Mouse (Mus musculus) hindbrain, embryonic 14.5 days (tissue): ENCODE measurements at regions not wholly inside any gene's neighbourhood (a gene's known extent, or its start where the extent isn't known, plus 50 kb on each side); places are given as distances from the start of the nearest gene placed in this dataset.

Experiments used
- ATAC-seq: fragments of 200-750 bp; cut with Nextera tagmentation; 2 replicates; pipeline ENCODE4 v1.8.0; 2017; ENCODE audit warnings: moderate number of reproducible peaks, mild to moderate bottlenecking, moderate TSS enrichment, moderate library complexity; ENCODE audit not compliant: low FRiP score
- DNase-seq: peaks from one replicate; pipeline ENCODE4 v3.0.0-alpha.2; 2015; ENCODE audit warnings: low spot score
- H3K27ac ChIP-seq: fragments of 300-500 bp; sonication (generic); 2 replicates; pipeline ENCODE4 v1.5.1; 2014; ENCODE audit warnings: mild to moderate bottlenecking, moderate library complexity
- H3K27me3 ChIP-seq: fragments of 300-500 bp; sonication (generic); 2 replicates; pipeline ENCODE4 v1.6.1; 2014; ENCODE audit warnings: mild to moderate bottlenecking, low read length, mixed read lengths; ENCODE audit not compliant: control insufficient read depth, insufficient read depth
- H3K36me3 ChIP-seq: fragments of 300-500 bp; sonication (generic); replicated peaks from 2 replicates; pipeline ENCODE4 v1.6.1; 2014; ENCODE audit not compliant: control insufficient read depth, insufficient read depth
- H3K4me1 ChIP-seq: fragments of 300-500 bp; sonication (generic); replicated peaks from 2 replicates; pipeline ENCODE4 v1.6.1; 2014; ENCODE audit warnings: antibody characterized with exemption, low read length, mixed read lengths; ENCODE audit not compliant: control insufficient read depth, insufficient read depth
- H3K4me2 ChIP-seq: fragments of 300-500 bp; sonication (generic); replicated peaks from 2 replicates; pipeline ENCODE4 v1.6.1; 2014; ENCODE audit warnings: mild to moderate bottlenecking, moderate library complexity
- H3K4me3 ChIP-seq: fragments of 300-500 bp; sonication (generic); replicated peaks from 2 replicates; pipeline ENCODE4 v1.5.1; 2014; ENCODE audit warnings: mild to moderate bottlenecking, low read length
- H3K9ac ChIP-seq: fragments of 300-500 bp; sonication (generic); 2 replicates; pipeline ENCODE4 v1.6.1; 2014
- H3K9me3 ChIP-seq: fragments of 300-500 bp; sonication (generic); 2 replicates; pipeline ENCODE4 v1.6.1; 2016; ENCODE audit warnings: low read length; ENCODE audit not compliant: control insufficient read depth
- WGBS: fragments of 180-500 bp; shearing (Covaris S2); extraction: QIAGEN DNeasy Blood & Tissue Kit; methylation state at CpG from one replicate; pipeline ENCODE4 v1.1.7; 2014; 5-methylcytosine and 5-hydroxymethylcytosine counted together

- no peak overlapping the region for H3K9ac ChIP-seq
- WGBS = 50% methylated on average over 8 of the region's 8 CpGs
- no peak for ATAC-seq
Observed at GRCm38 (mm10) chr12:106726920-106727319, 716.9 kb downstream of the Vrk1 start.

GRCm38 (mm10) chr12:106727486-106727885 lies 717.5 kb downstream of the Vrk1 start:
- WGBS = 86% methylated on average over 3 of the region's 3 CpGs
- Histone ChIP-seq H3K27ac (no peak overlapping the region), H3K4me3 (no peak overlapping the region), H3K27me3 (no peaks in the 10 kb centered on the region), H3K9me3 (no peaks in the 10 kb centered on the region), H3K4me1 (no peaks in the 10 kb centered on the region), H3K9ac (no peak overlapping the region), H3K4me2 (no peak overlapping the region), H3K36me3 (no peaks in the 10 kb centered on the region)
- ATAC-seq = no peak
- DNase-seq = no peak

More at GRCm38 (mm10) chr12:106726920-106727319, 716.9 kb downstream of the Vrk1 start:
- H3K9me3 ChIP-seq = no peaks in the 10 kb centered on the region
- no peak overlapping the region for H3K27ac ChIP-seq
- H3K4me3 ChIP-seq = no peak overlapping the region
- no peaks in the 10 kb centered on the region for H3K4me1 ChIP-seq
- H3K4me2 ChIP-seq = no peak overlapping the region
- no peaks in the 10 kb centered on the region for H3K27me3 ChIP-seq
- H3K36me3 ChIP-seq = no peaks in the 10 kb centered on the region
- DNase-seq = no peak

DNA sequence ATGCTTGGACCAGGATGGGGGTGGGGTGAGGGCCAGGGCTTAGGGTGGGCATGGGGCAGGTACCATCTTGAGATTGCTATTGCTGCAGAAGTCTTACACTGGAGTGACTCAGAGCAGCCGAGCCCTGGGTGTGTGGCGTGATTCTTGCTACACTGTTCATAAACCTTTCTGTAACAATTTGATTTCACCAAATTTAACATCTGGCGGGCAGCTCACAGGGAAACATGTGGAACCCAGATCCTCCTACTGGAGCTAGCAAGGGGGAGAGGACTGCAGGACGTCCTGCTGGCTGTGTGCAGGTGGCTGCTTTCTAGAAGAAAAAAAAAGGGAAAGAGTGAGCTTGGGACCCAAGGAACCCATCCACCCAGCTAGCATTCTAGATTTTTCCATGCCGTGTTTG lies 719.7 kb downstream of the Vrk1 start:
- Histone ChIP-seq H3K36me3 (no peaks in the 10 kb centered on the region), H3K4me1 (no peaks in the 10 kb centered on the region), H3K9ac (no peak overlapping the region), H3K9me3 (no peaks in the 10 kb centered on the region), H3K4me3 (no peak overlapping the region), H3K4me2 (no peak overlapping the region), H3K27me3 (no peaks in the 10 kb centered on the region), H3K27ac (no peak overlapping the region)
- ATAC-seq = no peak
- 89% methylated on average over 5 of the region's 5 CpGs for WGBS
- DNase-seq = no peak

DNA sequence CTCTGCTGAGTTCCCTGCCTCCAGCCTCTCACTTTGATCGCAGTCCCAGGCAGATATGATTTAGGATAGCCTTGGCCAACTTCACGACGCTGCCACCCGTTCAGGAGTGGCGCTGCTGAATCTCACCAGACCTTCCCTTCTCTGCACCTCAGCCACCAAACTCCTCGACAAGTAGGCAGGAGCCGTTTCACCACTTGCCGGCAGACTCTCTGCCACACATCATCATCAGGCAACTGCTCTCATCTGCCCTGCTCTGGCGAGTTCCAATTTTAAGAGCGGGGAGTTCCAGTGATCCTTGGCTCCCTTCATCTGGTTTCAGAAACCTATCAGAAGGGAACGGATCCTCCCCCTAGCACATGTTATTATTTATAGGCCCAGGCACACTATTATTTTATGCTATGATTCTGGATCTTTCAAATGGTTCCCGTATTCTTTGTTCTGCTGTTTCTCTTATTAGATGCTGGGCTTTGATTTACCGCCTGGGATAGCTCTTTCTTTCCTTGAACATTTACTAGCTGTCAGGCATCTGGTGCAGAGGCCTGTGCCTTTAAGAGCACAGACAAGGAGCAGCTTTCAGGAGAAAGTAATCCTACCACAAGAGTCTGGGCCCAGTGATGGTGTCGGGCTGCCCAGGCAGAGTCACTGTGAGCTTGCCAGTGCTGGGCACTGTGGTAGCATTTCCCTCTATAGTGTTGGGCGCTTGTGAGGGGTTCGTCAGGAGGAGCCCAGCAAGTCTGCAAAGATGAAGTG lies 722.3 kb downstream of the Vrk1 start:
- no peak for ATAC-seq
- Histone ChIP-seq H3K27ac (no peak overlapping the region), H3K4me2 (no peak overlapping the region), H3K4me3 (no peak overlapping the region), H3K9me3 (no peaks in the 10 kb centered on the region), H3K4me1 (no peaks in the 10 kb centered on the region), H3K36me3 (no peaks in the 10 kb centered on the region), H3K9ac (no peak overlapping the region), H3K27me3 (no peaks in the 10 kb centered on the region)
- WGBS = 80% methylated on average over 16 of the region's 16 CpGs
- no peak for DNase-seq

DNA sequence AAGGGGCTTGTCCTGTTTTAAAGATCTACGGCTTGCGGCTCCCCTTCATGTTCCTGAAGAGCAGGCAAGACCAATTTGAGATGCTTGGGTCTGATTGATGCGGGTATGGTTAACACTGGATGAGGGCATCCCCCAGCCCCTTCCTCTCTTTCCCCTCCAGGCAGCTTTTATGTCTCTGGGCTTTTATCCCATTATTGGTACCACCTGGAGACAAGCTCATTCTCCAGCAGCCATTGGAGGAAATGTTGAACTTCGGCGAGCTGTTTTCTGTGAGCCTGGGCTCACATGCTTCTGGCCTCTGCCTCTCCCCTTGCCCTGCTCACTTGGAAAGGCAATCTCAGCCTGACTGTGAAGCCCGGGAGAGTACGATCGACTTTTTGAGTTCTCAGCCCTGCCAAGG lies 738.7 kb downstream of the Vrk1 start:
- no peak overlapping the region for H3K27ac ChIP-seq
- H3K9ac ChIP-seq = no peak overlapping the region
- DNase-seq (no peak), ATAC-seq (no peak)
- 86% methylated on average over 8 of the region's 8 CpGs for WGBS
- no peaks in the 10 kb centered on the region for H3K27me3 ChIP-seq
- no peak overlapping the region for H3K4me3 ChIP-seq
- no peaks in the 10 kb centered on the region for H3K36me3 ChIP-seq
- H3K4me2 ChIP-seq = no peak overlapping the region
- peaks cover 4% of the 10 kb centered on the region; the same call in 1 of the 2 replicates for H3K9me3 ChIP-seq
- no peaks in the 10 kb centered on the region for H3K4me1 ChIP-seq

- Histone ChIP-seq H3K27ac (no peak overlapping the region), H3K27me3 (no peaks in the 10 kb centered on the region), H3K9me3 (peaks cover 14% of the 10 kb centered on the region; the same call in 1 of the 2 replicates), H3K4me2 (no peak overlapping the region), H3K36me3 (no peaks in the 10 kb centered on the region), H3K4me1 (no peaks in the 10 kb centered on the region), H3K4me3 (no peak overlapping the region), H3K9ac (no peak overlapping the region)
- ATAC-seq = no peak
- WGBS = 86% methylated on average over 7 of the region's 7 CpGs
- DNase-seq = no peak
Observed at GRCm38 (mm10) chr12:106763552-106763951, 724.9 kb upstream of the 3110018I06Rik start.

DNA sequence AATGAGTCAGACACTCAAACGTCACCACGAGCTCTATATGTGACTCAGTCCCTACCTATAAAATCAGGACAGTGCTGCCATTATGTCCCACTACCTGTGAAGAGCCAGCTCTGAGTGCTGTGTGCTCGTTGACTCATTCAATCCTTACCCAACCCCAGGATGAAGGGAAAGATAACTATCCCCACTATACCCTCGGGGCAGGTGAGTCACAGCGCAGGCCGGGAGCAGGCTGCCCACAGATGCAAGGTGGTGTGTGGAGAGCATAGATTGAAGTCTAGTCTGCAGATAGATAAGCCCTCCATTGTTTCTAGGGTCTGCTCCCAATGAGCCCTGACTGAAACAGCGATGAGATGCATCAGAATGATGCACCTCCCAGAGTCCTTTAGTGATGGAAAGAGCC lies 723.9 kb upstream of the 3110018I06Rik start:
- Histone ChIP-seq H3K4me2 (no peak overlapping the region), H3K27ac (no peak overlapping the region), H3K4me1 (no peaks in the 10 kb centered on the region), H3K27me3 (no peaks in the 10 kb centered on the region), H3K9me3 (peaks cover 10% of the 10 kb centered on the region; the same call in 1 of the 2 replicates), H3K36me3 (no peaks in the 10 kb centered on the region), H3K9ac (no peak overlapping the region), H3K4me3 (no peak overlapping the region)
- no peak for DNase-seq
- no peak for ATAC-seq
- WGBS = 85% methylated on average over 7 of the region's 7 CpGs

GRCm38 (mm10) chr12:106773536-106773935 lies 714.9 kb upstream of the 3110018I06Rik start:
- WGBS = 66% methylated on average over 4 of the region's 4 CpGs
- Histone ChIP-seq H3K4me3 (no peak overlapping the region), H3K27me3 (no peaks in the 10 kb centered on the region), H3K9ac (no peak overlapping the region), H3K36me3 (no peaks in the 10 kb centered on the region), H3K4me2 (no peak overlapping the region), H3K4me1 (no peaks in the 10 kb centered on the region), H3K9me3 (no peaks in the 10 kb centered on the region), H3K27ac (no peak overlapping the region)
- no peak for ATAC-seq
- no peak for DNase-seq

- Histone ChIP-seq H3K27ac (no peak overlapping the region), H3K9me3 (no peaks in the 10 kb centered on the region), H3K4me1 (no peaks in the 10 kb centered on the region), H3K27me3 (no peaks in the 10 kb centered on the region), H3K36me3 (no peaks in the 10 kb centered on the region), H3K9ac (no peak overlapping the region), H3K4me2 (no peak overlapping the region), H3K4me3 (no peak overlapping the region)
- WGBS = 86% methylated on average over 7 of the region's 7 CpGs
- ATAC-seq = no peak
- DNase-seq = no peak
Observed at GRCm38 (mm10) chr12:106796596-106796995, 691.8 kb upstream of the 3110018I06Rik start.

GRCm38 (mm10) chr12:106819736-106820135 lies 668.7 kb upstream of the 3110018I06Rik start:
- Histone ChIP-seq H3K27ac (no peak overlapping the region), H3K36me3 (no peaks in the 10 kb centered on the region), H3K4me3 (no peak overlapping the region), H3K9me3 (0 out of 2 replicates have a peak, but pooled peaks cover 8% of the 10 kb centered on the region), H3K4me2 (no peak overlapping the region), H3K9ac (no peak overlapping the region), H3K27me3 (no peaks in the 10 kb centered on the region), H3K4me1 (no peaks in the 10 kb centered on the region)
- 90% methylated on average over 6 of the region's 6 CpGs for WGBS
- DNase-seq (no peak), ATAC-seq (no peak)
